Mouse (Mus musculus): ENCODE measurements around the gene Degs2.

DNA sequence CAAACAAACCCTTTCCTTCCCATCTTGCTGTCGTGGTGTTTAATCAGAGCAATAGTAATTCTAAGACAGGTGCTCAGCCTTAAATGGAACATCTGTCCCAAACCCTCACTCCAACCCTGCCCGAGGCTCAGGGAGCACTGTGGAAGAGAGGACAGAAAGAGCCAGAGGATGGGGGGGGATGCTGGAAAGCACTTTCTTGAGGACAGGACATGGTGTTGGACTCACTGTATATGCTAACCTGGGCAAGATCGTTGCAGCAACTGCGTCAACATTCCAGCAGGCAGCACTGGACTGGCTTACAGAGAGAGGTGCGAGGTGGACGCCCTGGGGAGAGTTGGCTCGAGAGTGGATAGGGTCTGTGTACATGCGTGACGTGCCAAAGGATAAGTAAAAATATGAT lies 47.3 kb upstream of the Degs2 start:
- TF ChIP-seq EP300 (IDR thresholded peaks at IDR 0.05; ENCODE audit: low read depth), result no peak
- TF ChIP-seq CTCF (IDR thresholded peaks at IDR 0.05; ENCODE audit: low read depth), result no peak
